Mouse (Mus musculus) CD4-positive helper T cell, adult 2 months (primary cell): ENCODE results near the gene Tbx18.

Experiments
- DNase-seq: peaks from one replicate; pipeline ENCODE4 v3.0.0-alpha.2; 2012; ENCODE audit warnings: low read depth, missing footprints, low spot score

Gene Tbx18

GRCm38 (mm10) chr9:87730961-87731535 is at the start of gene Tbx18:
Tbx18 (minus strand) TSS chr9:87731260.
- DNase-seq, result no peak

- no peak for DNase-seq
These were observed 42.9 kb upstream of the Tbx18 start for GRCm38 (mm10) chr9:87773951-87774350.

DNA sequence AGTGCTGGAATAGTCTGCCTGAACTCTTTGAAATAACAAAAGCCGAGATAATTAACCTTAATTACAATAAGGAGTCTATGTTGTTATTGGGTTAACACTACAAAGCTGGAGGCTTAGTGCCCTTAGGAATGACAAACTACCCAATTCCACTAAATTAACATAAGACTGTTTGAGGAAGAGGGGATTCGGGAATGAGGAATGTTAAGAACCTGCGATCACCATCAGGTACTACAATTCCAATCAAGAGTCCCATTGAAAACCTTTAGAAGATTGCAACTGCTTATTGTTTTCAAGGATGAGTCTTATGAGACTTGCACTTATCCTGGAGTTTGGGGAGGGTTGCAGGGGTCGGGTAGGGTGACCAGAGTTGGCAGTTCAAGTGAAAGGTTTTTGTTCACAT is 24.6 kb upstream of the Tbx18 start:
- DNase-seq, result no peak

- DNase-seq, result no peak
These were observed 10.5 kb upstream of the Tbx18 start for GRCm38 (mm10) chr9:87741599-87741998.

DNA sequence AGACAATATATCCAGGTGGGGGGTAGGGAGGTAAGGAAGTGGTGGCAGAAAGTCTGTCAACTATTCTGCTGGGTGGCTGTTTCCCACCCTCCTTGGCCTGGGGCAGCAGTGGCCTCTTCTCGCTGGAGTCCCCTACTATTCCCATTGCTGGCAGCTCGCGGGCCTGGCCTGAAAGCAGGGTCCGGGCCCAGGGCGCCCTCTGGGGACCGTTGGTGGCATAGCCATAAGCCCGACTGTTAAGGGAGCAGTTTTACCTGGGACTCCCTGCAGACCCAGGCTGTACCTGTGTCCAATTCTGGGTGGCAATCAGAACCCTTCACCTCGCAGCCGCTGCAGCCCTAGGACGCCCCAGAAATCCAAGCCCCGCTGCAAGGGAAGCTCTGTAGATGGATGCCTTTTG is 9.6 kb upstream of the Tbx18 start:
- DNase-seq, result no peak

GRCm38 (mm10) chr9:87740241-87740645 is 9.2 kb upstream of the Tbx18 start:
- no peak for DNase-seq

DNA sequence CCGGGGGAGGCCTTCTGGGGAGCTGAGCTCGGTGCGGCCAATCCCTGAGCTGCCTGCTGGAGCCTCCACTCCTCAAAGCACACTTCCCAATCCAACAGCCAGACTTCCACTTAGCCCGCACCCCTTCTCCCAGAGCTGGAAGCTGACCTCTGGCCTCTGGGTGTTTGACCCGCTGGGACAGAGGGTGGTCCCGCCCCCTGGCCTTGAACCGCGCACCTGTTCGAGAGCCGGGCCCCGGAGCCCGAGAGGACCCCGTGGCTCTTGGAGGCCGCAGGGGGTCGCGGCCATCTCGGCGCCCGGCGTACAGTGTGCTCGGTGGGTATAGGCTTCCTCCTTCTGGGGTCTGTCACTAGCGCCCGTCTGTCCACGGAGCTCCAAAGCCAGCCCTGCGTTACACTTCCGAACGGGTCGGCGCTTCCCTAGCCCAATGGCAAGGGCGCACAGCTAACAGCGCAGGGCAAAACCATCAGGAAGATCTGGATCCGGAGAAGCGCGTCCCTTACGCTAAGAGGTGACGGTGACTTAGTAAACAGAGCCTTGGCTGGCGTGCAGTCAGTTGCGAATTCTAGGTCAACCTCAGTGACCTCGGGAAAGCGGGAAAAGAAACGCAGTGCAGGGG is 8.6 kb upstream of the Tbx18 start:
- DNase-seq, result no peak

GRCm38 (mm10) chr9:87738766-87739542 is 7.9 kb upstream of the Tbx18 start:
- DNase-seq, result no peak

GRCm38 (mm10) chr9:87738123-87738522 is 7.1 kb upstream of the Tbx18 start:
- no peak for DNase-seq

GRCm38 (mm10) chr9:87737271-87737670 is 6.2 kb upstream of the Tbx18 start:
- DNase-seq, result no peak

- DNase-seq, result no peak
These were observed 4.0 kb upstream of the Tbx18 start for GRCm38 (mm10) chr9:87735046-87735445.

DNA sequence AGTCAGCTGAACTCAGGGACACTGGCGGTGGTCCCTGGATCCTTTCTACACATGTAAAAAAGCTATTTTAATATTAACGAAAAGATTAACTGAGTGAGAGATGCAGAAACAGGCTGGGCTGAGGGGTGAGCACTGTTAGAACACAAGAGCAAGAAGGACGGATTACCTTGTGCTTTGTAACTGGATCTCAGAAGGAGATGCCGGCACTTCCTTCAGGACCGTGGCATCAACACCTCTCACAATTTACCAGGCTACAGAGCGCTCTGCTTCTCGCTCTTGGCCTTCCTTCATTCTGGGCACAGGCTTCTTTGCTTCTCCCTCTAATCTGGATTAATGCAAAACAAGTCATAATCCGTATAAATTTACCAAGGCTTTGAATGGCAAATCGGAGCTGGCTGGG is 3.6 kb upstream of the Tbx18 start:
- DNase-seq, result no peak

DNA sequence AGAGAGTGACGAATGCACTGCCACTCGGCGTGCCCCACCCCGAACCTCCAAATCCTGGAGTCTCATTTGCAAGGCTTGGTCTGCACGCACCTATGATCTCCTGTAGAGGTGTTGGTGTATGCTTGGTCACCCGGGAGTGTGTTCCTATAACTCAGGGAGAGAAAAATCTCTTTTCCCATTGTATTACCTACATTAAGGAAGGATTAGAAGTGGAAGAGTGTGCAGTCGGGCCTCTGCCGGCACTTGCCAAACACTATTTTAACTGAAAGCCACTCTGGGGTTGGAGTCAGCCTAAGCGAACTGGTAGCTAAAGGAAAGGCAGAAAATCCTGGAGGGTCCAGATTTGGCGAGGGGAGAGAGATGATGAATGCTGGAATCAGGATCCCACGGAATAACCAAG is 2.7 kb upstream of the Tbx18 start:
- DNase-seq, result no peak

GRCm38 (mm10) chr9:87733236-87733630 is 2.2 kb upstream of the Tbx18 start:
- no peak for DNase-seq

DNA sequence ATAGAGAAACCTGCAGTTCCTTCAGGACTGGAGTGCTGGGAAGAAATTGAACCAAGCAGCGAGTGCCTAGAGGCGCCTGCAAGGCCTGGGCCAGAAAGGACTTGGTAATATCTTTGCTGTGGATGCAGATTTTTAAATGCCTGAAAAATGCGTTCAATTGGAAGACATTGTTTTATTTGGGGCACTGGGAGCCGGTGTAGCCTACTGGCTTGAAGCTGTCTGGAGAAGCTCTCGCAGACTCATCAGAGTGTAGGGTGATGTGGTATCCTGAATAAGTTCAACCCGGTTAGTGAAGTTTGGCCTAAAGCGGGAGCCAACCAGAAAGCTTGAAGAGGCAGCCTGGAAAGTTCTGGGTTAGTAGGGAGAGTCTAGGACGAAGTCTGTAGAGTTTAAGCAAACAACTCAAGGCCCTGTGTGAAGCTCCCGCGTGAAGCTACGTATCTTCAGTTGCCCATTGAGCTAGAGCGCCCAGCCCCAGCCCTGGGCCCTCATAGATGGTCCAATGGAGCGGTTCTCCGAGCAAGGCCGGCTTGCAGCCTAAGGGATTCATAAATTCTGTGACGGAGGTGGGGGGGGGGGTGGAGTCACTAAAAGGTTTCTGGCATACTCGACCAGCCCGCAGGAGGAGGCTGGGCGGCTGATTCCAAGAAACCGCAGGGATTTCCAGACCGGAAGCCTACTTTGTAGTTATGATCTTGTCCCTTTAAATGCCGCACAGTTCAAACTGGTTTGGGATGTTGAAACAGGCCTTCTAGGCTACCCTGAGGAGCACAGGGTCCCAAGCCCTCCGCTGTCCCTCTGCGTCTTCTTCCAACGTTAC is 1.6 kb upstream of the Tbx18 start:
- no peak for DNase-seq

DNA sequence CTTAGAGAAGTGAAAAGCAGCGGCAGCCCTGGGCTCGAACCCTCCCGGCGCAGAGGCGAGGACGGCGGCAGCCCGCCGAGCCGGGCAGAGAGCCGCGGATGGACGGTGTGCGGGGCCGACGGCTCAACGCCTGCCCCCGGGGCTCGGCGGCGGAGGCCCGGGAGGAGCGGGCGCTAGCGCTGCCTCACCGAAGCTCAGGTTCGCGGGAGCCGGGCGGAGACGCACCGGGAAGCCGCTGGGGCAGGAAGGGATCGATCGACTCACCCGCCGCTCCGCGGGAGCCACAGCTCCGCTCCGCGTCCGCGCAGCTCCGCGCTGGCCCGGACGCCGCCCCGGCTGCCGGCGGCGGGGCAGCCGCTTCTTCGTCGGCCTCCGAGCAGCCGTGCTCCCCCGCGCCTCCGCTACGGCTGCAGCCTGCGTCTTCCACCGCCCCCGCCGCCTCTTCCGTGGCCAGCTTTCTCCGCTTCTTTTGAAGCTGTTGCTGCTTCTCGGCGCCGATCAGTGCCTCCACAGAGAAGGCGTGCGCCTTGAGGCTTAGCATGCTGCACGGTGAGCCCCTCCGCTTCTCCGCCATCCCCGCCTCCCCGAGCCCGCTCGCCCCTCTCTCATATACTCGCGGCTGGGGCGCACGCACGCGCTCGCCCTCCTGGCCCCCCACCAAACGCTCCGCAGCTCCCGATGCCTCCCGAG is 644 bp downstream of the Tbx18 start:
- no peak for DNase-seq

GRCm38 (mm10) chr9:87729316-87730270 is 1.5 kb downstream of the Tbx18 start:
- no peak for DNase-seq

DNA sequence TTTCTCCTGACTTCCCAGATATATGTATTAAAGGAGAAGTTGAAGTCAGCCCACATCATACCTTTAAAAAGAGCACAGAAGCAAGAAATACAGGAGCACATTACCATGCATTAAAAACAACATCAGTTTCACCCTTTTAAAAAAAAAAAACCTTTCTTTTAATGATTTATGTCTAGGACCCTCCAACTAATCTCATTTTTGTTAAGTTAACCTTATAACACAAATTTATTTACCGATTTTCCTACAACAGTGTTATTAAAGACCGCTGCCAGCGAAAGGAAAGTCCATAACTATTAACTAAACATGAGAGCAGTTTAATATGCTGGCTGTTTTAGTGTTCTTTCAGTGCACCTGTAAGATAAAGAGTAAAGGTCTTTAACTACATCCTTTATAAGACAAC is 3.0 kb downstream of the Tbx18 start:
- DNase-seq, result no peak

- no peak for DNase-seq
These were observed 3.7 kb downstream of the Tbx18 start for GRCm38 (mm10) chr9:87727155-87727953.

- DNase-seq, result no peak
These were observed 9.3 kb downstream of the Tbx18 start for GRCm38 (mm10) chr9:87721793-87722192.
